Mouse (Mus musculus): ENCODE data around the gene Mpi.

Gene Mpi

DNA sequence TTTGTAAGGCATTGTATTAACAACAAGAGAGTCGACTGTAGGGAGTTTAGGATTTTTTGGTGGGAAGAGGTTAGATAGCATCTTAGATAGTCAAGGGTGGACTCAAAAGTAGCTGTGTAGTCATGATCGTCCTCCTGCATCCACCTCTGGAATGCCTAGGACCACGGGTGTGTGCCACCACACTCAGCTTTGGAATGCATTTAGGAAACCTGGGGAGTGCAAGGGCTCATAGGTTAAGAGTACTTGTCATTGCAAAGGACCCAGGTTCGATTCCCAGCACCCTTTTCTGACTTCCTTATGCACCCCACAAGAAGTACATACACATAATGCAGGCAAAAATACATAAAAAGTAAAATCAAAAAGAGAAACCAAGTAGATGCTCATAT lies 29.7 kb downstream of the Mpi start:
- DNase-seq (ENCODE audit: low spot score), result no peak

DNA sequence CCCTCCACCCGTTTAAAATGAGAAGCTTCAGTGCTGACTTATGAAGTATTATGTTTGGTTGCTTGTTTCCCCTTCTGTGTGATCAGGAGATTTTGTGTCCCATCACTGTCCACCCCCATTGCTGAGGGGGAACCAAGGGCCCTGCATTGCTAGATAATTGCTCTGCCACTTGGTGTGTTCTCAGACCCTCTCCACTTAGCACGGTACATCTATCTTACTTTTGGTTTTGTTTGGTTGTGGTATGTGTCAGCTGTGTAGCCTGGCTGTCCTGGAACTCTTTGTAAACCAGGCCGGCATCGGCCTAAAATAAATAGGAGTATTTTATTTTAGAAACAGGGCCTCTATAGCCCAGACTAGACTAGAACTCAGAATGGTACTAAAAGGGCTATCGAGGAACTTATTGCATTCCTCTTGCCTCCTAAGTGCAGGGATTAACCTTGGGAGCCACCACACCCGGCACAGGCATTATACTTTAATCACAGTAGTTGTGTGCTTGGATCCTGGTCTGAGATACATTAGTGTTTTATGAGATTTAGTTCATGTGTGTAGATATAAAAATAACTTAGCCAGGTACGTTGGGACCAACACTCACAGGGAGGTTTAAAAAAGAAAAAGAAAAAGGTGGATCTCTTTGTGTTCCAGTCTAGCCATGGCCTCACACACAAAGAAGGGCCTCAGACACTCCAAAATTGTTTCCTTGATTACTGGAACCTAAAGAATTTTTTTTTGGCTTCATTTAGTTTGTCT lies 30.3 kb downstream of the Mpi start:
- DNase-seq (ENCODE audit: low spot score), result no peak

DNA sequence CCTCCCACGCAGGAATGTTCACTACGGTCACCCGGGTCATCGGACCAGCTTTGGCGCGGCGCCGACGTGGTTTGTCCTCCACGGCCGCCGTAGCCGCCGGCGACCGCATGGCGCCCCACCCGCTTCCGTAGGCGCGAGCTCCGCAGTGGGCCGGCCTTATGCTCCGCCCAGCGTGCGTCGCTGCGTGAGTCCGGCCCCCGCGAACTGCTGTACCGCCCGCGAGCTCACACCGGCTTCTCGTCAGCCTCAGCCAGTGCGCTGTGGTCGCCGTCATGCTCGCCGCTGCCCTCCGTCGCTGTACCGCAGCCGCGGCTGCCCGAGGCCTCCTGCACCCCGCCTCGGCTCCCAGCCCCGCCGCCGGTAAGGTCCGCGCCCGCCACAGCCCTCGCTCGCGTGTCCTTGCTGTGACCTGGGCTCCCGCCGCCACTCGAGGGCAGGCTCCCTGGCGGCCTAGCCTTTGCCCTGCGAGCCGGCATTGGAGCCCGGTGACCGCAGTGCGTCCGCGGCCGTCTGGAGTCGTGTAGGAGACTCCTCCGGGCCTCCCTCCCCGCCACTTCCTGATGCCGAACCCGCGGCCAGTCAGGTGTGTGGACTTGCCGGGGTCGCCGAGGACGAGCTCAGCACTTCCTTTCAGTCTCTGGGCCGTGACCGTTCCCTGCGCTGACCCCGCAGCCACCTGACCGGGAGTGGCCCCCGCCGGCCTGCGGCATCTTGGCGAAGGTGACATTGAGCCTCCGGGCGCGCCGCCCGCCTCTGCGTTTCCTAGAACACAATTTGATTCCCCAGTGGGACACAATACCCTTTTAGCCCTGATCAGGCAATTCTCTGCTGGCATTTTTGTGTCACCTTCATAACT lies 31.3 kb downstream of the Mpi start, which contains the start of gene Cox5a:
TSS of gene Cox5a (plus strand) at position 219 of the 856 bp plus-strand sequence.
- DNase-seq (ENCODE audit: low spot score), result peak; percentile 93

DNA sequence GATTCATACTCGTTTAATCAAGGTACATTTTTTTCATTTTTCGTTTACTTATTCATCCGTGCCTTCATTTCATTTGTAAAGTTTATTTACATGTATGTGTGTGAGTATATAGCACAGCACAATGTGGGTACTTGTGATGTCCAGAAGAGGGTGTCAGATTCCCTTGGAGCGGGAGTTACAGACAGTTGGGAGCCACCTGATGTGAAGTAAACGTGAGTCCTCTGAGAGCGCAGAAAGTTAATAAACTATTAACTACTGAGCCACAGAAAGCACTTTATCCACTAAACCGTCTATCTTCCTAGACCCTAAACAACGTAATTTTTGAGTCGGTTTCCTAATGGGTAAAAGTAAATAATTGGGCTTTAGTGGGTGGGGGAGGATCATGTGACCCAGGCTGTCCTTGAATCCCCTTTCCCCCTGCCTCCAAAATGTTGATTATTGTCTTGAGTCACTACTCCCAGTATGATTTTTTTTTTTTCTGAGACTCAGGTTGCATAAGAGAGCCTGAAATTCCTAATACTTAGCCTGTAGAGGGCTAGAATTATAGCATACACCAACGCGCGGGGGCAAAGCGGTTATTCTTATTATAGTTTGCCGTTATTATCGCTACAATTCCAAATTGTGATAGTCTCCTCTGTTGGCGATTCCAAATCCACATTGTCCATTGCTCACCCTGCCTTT lies 32.0 kb downstream of the Mpi start:
- no peak for DNase-seq (ENCODE audit: low spot score)

DNA sequence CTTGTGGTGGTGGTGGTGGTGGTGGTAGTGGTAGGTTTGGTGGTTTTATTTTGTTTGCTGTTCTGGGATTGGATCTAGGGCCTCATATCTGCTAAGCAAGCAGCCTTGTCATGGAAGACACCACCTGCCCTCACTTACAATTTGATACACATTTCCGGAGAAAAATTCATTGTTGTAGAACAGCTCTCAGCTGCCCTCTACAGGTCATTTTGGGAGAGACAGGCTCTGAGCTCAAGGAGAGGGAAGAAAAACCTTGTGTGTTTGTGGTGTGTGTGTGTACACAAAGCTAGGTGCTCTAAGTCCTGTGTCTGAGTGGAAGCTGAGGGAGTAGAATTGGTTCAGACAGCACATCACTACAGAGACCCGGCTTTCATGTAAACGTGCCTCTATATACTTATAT lies 35.5 kb downstream of the Mpi start:
- DNase-seq (ENCODE audit: low spot score), result peak; percentile 32

DNA sequence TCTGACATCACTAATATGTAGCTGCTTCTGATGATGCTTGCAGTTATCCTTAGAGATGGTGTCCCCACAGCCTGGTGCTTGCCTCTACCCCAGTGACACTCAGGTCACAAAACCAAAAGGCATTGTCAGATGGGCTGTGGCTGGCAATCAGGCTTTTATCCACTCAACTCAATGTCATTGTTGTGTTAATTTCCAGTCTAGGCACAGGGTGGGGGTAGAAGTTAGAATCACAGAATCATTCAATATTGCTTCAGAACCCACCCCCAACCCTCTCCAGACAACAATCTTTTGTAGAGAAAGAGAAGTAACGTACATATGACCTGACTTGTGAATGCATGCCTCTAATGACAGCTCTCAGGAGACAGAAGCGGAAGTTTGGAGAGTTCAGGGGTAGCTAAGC lies 42.0 kb downstream of the Mpi start:
- no peak for DNase-seq (ENCODE audit: low spot score)

DNA sequence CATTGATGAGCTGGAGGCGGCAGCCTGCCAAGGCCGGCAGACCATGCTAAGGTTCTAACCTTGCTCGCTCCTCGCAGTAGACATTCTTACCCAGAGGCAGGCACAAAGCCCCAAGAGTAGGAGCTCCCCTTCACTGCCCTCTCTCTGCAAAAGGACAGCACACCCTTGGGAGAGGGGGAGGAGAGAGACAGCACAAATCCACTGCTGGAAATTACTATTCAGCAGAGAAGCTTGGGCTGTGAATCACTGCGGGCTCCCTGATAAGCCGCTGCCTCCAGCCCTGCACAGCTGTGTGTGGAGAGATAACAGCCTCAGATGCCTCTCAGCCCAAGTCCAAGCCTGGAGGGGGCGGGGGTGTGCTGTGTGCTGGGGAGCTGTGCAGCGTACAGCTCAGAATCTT lies 46.9 kb downstream of the Mpi start:
- DNase-seq (ENCODE audit: low spot score), result peak; percentile 77

DNA sequence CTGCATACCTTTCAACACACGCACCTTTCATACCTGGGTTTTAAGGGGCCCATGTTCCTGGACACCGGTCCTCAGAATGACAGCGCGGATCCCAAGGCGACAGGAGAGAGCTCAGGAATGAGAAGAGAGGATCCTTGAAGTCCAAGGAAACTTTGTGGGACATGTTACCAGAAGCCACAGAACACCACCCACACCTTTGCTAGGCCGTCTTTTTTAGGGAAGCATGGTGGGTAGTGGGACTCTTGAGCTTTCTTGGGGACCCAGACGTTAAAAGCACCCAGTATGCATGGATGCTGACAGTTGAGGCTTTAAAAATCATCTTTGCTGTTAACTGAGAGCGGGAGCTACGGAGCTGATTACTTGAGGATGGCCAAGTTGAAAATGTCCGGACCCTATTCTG lies 47.7 kb downstream of the Mpi start:
- DNase-seq (ENCODE audit: low spot score), result no peak

DNA sequence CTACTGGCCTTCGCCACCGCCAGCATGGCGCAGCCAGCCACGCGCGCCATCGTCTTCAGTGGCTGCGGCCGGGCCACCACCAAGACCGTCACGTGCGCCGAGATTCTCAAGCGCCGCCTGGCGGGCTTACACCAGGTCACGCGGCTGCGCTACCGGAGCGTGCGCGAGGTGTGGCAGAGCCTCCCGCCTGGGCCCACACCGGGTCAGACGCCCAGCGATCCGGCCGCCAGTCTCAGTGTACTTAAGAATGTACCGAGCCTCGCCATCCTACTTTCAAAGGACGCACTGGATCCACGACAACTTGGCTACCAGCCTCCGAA lies 48.2 kb downstream of the Mpi start:
- peak; percentile 67 for DNase-seq (ENCODE audit: low spot score)

DNA sequence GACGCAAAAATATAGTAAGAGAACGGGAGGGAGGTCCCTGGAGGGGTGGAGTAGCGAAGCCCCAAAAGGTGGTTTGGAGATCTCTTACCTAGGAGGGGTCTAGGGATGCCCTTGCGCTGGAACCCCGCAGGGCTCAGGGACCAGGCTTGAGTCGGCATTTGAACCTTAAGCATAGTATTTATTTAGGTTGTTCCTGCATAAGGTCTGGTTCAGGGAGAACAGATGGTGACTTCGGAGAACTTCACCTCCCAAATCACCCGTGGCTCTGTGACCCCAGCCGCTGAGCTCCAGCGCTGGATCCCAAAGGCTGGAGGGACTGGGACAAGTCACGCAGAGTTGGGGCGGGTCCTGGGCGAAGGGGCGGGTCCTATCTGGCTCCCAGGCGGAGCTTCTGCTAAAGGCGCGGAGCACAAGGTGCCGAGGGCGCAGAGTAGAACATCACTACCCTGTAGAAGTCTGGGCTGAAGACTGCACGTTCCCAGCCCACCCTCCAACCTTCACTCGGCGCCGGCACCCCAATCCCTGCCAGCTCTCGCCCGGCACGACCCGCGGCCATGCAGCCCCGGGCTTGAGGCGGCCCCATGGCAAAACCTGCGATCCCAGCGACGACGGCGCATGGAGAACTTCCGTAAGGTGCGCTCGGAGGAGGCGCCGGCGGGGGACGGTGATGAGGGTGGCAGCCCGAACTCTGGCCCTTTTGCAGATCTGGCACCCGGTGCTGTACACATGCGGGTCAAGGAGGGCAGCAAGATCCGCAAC lies 48.8 kb downstream of the Mpi start, which contains the start of gene Rpp25:
TSS of gene Rpp25 (plus strand) at position 405 of the 759 bp plus-strand sequence.
- DNase-seq (ENCODE audit: low spot score), result peak; percentile 74

DNA sequence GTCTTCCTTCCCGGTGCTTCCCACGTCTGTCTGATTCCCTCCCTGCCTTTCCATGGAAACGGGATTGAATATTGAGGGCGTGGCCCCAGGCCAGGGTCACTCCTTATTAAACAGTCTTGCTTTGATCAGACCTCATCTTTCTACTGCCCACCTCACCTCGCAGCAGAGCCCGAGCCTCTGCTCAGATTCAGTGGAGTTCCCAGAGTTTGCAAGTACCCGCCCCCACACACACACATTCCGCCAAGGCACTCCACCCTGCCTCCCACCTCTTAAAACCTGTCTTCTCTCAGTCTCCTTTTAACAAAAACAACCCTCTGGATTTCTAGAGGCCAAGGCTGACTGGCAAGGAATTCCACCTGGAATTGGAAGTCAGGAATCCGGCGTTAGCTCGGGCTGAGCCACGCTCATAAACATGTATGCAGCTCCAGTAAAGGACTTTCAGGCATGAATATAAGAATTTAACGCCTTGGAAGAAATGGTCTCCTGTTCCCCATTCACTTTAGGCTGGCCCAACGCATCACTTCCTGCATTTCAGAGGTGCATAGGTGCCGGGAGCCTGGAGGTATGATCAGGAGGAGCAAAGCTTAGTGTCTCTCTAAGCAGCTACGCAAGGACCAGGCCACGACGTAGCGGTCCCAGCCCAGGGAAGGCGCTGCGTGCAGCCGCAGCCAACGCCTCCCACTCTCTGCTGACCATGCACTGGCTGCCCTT lies 49.5 kb downstream of the Mpi start:
- DNase-seq (ENCODE audit: low spot score), result peak; percentile 40

DNA sequence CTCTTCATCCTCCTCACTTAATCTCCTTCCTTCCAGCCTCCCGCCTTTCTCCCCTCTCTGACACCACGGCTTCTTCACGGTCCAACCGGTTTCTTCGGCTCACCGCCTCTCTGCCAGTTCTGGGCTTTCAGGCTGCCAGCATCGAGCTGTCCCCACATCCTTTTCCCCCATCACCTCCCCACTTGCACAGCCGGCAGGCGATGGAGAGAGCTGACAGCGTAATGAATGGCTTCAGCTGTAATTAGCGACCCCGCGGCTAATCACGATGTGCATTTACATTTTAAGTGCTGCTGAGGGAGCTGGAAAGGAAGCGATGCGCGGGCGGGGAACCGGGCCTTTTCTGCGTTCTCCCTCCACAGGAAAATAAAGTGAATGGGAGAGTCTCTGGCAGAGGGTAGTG lies 50.7 kb downstream of the Mpi start:
- DNase-seq (ENCODE audit: low spot score), result peak; percentile 9

DNA sequence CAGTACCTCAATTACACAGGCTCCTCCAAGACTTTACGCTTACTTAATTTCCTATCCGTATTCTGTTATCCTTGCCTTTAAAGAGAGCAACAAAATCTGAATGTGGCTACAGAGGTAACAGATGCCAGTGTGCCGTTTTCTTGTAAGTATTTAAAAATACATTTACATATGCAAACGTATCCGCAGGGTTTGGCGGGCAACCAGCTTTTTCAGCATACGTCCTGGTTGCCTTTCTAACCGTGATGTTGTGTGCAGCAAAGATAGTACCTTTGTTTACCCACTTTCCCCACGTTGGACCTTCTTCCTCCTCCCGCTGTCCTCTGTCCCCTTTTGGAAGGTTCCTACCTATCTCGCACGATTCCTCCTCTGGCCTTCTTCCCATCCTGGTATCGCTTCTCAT lies 51.1 kb downstream of the Mpi start:
- no peak for DNase-seq (ENCODE audit: low spot score)

DNA sequence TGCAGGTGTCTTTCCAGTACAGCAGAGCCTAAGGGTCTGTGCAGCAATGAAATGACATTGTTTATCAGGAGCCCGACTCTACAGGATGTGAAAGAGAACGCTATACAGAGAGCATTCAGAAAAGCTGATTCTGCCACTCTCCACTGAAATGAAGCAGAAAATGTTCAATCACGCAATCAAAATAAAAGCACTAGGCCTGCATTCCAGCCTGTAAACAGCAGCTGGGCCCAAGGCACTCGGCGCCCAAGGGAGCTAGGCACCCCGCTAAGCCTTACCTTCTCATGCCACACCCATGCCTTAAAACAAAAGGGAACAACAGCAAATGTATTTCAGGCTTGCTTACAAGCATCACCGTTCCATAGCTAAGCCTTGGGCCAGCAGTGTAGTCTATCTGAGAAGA lies 54.0 kb downstream of the Mpi start:
- no peak for DNase-seq (ENCODE audit: low spot score)

DNA sequence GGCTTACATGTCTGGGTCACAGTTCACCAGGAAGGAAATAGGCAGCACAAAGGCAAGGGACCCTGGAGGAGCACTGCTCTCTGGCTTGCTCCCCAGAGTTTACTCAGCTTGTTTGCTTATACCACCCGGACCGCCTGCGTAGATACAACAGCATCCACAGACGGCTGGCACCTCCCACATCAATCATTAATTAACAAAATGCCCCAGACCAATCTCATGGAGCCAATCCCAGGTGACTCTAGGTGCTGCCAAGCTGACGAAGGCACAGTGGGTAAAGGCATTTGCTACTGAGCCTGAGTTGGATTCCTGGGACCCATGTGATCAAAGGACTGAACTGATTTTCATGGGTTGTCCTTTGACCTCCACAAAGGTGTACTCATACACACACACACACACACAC lies 55.3 kb downstream of the Mpi start:
- no peak for DNase-seq (ENCODE audit: low spot score)

DNA sequence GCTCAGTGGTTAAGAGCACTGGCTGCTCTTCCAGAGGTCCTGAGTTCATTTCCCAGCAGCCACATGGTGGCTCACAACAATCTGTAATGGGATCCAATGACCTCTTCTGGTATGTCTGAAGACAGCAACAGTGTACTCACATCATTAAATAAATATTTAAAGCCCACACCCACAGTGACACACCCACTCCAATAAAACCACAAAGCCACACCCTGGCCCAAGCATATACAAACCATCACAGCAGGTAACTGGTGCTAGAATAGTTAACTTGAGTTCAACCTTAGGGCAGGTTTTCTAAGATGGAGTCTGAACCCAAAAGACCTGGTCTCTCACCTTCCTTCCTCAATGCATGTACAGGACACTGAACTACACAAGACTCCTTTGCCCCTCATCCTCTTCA lies 57.6 kb downstream of the Mpi start:
- DNase-seq (ENCODE audit: low spot score), result no peak
